Mouse (Mus musculus): Measurements from ENCODE around the gene Galnt10.
A peak's percentile ranks its signal among the peaks of the same experiment; 100 is the strongest.

DNA sequence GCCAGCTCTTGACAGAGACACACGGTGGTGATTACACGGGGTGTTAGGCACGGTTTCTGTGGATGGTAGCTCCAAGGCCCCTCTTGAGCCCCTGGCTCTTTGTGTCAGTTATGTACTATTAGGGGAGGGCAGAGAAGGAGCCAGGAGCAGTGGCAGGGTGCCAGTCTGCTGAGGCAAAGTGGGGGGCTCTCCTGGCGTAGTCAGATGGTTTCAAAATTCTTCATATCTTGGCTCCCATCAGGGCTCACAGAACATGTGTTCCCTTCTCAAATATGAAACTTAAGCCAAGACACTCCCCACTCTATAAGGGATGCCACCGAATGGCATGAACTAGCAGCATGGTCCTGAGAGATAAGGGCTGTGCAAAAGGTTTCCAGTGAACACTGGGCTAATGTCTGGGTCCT, 20.8 kb upstream of the Galnt10 start:
- TF ChIP-seq TAL1 (IDR thresholded peaks at IDR 0.05; ENCODE audit: low read length): peak; percentile 57
- TF ChIP-seq GATA1 (IDR thresholded peaks at IDR 0.05; ENCODE audit: low read length): peak; percentile 70

All from erythroblast, embryonic 14.5 days (primary cell).